Mouse (Mus musculus) adrenal gland, adult (tissue): ENCODE measurements around the gene Csnk1e.

ENCODE experiments used
- DNase-seq, 2 experiments: peaks; one replicate each; pipeline ENCODE4 v3.0.0; 2022 to 2023; ENCODE audit warnings: low spot score in 1 of 2; ENCODE audit not compliant: inconsistent age in 2 of 2

The Csnk1e gene

DNA sequence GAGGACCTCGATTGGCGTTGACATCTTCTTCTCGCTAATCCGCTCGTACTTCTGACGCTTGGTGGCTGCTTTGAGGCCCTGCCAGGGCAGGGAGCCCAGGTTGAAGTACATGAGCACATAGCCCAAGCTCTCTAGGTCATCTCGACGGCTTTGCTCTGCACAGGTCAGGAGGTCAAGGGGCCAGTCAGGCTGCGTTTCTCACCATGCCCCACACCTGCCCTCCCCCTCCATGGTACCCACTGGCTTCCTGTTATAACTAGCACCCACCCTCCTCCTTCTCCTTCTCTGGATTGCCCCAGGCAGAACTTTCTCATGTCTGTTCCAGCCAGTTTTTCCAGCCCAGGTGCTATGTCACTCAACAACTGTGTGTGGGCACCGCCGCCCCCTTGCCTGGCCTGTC, 29.9 kb downstream of the Csnk1e start:
- DNase-seq: peak in 1 of 2 experiments; percentile 63

DNA sequence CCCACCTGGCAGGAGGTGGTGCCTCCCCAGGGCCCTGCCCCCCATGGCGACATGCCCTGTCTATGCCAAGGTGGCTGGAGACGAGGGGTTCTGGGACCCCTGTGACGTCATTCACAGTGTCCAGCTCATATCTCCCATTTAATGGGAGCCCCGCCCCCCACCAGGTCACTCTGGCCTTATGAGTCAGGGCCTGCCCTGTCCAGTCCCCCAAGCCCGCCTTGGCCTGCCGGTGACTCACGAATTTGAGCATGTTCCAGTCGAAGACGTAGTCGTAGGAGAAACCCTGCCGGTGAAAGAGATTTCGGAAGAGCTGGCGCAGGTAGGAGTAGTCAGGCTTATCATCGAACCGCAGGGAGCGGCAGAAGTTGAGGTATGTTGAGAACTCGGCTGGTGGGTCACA, 30.8 kb downstream of the Csnk1e start:
- DNase-seq: peak; percentile 90 to 92

DNA sequence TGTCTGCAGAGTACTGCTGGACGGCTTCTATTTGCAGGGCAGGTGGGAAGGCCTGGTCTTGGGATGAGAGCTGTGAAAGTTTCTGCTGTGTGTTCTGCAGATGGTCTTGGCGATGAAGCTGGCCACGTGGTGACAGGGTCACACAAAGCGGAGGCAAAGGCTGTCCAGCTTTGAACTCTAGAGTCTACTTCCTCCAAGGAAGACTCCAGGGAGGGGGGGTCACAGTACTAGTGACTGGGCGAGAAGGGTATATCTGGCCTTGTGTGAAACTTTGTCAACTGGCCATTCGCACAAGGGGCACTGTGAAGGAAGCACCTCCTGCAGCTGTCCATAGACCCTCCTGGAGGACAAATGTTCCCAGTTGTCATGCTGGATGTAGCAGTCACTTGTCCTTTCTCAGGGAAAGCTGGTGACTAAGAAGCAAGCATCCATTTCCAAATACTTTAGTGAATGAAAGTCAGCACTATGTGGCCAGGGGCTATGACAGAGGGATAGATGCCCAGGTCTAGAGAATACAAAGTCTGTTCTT, 32.6 kb downstream of the Csnk1e start:
- DNase-seq: no peak

DNA sequence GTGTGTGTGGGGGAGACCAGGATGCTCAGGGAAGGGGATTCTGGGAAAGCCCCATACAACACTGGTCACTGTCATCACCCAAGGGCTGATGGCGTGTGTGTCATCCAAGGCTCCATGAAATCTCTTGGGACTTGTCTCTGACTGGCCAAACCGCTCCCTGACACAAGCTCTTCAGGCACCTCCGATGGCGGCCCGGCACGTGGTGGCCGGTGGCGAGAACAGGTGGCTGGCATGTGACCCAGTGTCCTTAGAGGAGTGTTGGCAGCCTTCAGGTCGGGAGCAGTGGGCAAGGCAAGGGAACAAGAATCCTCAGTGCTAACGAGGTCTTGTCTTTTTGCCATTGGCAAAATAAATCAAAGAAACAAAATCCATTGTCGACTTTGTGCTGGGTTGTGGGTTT, 36.7 kb downstream of the Csnk1e start:
- no peak for DNase-seq

DNA sequence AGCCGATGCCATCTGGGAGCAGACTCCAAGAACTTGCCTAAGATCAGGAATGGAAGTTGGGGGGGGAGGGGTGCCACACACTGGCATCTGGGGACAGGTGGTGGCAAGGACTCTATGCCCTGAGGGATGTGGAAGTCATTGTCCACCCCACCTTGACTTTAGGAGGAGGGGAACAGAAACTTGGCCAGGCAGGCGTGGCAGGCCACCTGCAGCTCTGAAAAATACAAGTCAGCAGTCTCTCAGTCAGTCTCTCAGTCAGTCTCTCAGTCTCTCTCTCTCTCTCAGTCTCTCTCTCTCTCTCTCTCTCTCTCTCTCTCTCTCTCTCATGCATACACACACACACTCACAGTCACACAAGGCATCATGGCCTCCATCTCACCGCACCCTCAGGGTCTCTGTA, 37.1 kb downstream of the Csnk1e start:
- no peak for DNase-seq

DNA sequence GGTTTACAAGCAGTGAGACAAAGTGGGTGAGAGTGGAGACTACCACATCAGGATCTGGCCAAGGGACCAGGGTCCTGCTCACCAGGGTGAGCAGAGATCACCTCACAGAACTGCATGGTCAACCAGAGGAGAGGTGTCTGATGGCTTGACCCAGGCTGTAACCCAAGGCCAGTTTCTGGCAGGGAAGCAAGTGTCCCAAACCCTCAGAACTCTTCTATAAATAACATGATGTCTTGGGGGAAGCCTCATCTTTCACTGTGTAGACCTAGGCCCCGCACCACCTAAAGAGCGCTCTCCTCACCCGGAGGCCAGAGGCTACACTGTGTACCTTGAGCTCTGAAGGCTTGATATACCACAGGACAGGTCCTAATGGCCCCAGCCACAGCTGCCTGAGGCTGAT, 38.0 kb downstream of the Csnk1e start:
- no peak for DNase-seq

DNA sequence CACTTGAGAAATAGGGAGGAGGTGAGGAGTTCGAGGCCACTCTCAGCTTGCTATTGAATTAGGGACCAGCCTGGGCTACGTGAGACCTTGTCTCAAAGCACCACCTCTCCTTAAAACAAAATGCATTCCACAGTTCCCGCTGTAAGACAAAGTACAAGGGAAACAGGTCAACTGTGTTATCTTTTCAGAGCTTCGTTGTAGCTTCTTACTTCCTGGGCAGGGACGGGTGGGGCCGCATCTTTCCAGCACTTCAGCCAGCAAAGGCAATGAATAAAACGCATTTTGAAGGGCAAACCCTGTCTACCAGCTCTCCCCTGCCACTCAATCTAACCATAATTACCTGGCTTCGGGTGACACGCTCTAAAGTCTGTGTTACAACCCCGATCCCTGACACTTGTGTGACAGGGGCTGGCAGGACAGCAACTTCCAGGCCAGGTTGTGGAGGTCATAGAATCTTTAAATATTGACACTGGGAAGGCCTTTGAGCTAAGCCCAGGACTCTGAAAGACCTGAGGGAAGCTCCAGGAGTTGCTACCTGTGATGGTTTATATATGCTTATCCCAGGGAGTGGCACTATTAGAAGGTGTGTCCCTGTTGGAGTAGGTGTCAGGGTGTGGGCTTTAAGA, 38.8 kb downstream of the Csnk1e start:
- DNase-seq: no peak

DNA sequence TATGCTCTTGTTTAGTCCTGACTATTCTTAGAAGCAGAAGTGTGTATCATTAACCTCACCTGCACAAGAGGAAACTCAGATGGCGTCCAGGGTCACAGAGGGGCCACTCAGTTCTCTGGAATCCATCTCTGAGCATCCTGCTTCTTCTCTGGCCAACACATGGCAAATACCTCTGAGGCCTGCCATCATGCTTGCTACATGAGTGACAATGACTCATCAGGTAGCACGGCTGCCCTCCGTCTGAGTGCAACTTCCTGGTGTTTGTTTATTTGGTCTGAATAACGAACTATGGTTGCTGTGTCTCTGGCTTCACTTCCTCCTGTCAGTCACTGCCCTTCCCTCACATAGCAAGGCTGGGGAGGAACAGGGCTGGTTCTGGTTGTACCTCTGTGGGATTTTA, 40.9 kb downstream of the Csnk1e start:
- DNase-seq: peak; percentile 7 to 35

DNA sequence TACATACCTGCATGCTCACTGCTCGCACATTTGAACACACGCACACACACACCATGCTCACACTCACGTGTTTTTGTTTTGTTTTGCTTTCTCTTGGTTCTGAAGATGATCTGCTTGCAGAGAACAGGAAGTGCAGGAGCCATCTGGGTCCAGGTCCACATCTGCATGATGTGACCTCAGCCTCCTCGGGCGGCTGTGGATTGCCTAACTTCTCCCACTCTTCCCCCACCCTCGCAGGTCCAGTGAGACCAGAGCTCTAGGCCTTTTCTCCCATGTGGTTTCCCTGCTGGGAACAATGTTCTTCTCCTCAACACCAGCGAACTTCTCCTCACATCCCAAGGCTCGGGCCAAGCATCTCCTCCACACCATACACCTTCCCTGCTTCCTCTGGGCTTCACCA, 41.6 kb downstream of the Csnk1e start:
- DNase-seq: peak; percentile 16 to 45

DNA sequence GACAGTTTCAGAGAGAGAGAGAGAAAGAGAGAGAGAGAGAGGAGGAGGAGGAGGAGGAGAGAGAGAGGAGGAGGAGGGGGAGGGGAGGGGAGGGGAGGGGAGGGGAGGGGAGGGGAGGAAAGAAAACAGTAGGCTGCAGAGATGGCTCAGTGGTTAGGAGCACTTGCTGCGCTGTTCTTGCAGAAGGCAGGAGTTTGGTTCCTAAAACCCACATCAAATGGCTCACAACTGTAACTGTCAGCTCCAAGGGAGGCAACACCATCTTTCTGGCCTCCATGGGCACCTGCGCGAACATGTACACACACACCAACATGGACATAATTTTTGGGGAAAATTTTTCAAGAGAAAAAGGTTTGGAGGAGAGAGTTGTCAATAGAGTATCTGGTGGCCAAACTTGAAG, 42.2 kb downstream of the Csnk1e start:
- no peak for DNase-seq

DNA sequence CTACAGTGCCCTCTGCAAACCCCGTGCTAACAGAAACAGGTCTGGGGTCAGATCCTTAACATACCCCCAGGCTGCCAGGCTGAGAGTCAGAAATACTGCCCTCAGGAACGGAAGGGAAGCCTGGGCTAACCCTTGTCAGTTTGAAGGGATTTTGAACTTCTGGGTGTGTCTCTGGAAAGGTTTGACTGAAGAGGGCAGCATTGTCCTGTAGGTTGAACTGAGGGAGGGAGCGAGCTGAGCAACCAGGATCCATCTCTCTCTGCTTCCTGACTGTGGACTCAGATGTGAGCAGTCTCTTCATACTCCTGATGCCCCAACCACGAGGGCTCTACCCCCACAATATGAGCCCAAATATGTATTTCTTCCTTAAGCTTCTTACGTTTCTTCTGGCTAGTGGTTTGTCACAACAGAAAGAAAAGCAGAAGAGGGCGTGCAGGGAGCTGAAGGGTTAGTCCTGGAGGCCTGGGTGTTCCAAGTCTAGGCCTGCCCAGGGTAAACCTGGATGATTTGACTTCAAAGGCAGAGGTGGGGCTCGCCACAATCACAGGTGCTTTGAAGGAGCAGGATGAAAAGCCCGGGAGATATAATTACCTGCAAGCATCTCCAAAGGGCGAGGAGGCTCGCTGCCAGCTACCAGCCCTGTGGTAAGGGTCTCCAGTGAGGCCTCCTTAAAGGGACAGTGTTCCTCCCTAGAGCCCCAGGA, 43.9 kb downstream of the Csnk1e start:
- DNase-seq: peak; percentile 8 to 51

DNA sequence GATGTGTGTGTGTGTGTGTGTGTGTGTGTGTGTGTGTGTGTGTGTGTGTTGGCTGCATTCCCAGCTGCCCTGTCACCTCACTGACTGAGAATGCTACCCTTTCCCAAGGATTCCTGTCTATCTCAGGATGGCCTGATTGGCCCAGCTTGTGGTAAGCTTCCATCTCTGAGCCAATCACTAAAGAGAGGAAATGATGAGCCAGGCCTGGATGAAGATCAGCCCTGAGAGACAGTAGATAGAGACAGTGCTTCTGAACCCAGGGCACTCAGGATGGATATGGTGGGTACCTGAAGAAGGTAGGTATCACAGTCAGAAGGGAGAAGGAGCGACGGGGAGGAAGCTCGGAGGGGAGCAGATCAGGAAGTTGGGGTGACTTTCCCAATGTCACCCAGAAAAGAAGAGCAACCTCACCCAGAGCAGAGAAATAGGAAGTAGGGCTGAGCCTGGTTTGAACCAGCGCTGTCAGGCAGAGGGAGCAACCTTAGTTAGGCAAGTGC, 46.2 kb downstream of the Csnk1e start:
- DNase-seq: peak in 1 of 2 experiments; percentile 43

DNA sequence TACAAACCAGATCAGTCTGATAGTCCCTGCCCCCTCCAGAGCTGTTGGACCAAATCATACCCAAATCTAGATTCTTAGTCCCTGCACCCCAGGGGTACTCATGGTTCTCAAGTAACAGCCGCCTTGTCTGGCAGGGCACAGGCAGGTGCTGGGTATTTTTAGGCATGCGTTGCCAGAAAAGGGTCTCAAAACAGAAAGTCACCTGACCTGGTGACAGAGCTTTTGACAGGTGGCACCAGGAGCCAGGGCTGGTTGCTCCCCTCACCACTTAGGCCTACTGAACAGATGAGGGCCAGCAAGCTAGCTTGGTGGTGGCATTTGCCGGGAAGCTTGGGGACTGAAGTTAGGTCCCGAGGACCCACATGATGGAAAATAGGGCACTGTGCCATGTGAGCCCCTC, 48.8 kb downstream of the Csnk1e start:
- DNase-seq: no peak

DNA sequence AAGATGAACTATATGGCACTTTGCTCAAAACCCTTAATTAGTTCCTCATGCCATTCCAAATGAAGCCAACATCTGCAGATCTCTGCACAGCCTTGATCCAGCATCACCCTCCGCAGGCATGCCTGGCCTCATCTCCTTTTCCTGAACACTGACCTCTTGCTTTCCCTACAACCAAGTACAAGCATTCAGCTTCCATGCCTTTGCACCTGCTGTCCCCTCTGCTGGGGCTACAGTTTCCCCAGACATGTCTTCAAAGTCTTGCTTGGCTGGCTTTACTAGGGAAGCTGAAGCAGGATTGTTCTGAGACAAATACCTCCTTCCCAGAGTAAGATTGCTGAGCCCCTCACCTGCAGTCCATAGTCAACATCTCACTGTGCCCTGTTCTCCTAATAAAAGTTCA, 51.1 kb downstream of the Csnk1e start:
- DNase-seq: no peak

DNA sequence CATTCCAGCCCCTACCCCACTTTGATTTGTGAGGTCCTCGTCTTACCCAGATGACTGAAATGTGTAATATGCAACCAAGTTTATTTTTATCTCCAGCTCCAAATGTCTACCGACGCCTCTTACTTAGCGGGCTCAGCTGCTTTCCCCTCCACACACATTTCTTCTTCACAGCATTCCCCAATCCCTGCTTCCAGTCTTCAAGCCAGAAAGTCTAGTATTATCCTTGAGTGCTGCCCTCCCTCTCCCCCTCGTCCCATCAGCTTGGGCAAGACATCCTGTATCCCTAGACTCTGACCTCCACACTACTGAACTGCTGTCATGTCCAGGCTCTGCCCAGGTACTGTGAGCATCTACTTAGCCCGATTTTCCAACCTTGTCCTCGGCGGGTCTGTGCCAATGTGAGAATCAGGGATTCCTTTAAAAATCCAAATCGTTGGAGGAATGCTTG, 51.6 kb downstream of the Csnk1e start:
- DNase-seq: no peak

DNA sequence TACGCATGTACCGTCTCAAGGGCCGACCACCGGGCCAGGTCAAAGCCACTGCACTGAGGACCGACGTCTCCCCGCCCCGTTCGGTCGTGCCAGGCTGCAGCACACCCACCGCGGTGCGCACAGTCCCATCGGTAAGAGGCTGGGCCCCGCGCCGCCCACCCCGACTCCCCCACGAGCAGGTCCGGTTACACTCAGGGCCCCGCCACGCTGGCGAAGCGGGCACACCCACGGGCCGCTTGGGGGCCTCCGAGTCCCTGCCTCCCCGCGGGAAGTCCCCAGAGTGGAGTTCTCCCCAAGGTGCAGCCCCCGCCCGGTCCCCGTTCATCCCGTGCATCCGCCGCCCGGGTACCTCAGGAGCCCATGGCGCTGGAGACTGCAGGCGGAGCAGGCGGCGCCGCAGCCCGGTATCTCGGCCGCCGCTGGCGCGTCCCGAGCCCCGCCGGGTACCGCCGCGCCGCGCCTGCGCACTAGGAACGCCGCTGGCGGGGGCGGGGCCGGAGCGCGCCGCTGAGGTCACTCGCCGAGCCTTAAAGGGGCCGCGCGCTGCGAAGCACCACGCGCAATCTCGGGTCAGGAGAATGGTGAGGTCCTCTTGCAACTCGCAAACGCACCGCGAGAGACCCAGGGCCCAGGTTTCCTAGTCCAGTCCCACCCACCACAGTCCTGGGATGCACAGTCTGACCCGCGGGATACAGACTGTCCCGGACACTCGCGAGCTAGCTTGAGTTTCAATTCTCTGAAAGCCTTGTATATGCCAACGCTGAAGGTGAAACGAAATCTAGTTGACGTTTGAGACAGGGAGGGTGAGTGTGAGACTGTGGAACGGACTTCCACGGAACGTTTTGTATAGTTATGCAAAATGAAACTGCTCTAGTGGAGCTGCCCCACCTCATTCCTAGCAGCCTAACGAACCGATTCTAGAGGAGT, 52.3 kb downstream of the Csnk1e start, which contains the start of gene Tmem184b:
TSS of gene Tmem184b (minus strand) at position 734 of the 927 bp plus-strand sequence.
- peak; percentile 91 to 97 for DNase-seq

DNA sequence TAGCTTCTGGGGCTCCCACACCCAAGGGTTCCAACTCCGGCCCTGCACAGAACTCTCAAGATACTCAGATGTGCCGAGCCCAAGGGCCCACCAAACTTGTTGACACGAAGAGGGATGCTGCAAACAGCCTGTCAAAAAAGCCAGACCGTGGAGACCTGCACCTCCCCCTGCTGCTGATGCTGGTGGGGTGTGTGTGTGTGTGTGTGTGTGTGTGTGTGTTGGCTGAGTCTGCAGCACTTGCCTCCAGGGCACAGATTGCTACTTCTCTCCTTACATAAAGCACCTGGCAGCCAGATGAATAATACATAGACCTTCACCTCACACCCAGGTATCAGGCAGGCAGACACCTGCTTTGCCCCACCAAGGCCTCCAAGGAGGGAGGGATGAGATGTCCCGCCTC, 53.2 kb downstream of the Csnk1e start:
- DNase-seq: no peak

DNA sequence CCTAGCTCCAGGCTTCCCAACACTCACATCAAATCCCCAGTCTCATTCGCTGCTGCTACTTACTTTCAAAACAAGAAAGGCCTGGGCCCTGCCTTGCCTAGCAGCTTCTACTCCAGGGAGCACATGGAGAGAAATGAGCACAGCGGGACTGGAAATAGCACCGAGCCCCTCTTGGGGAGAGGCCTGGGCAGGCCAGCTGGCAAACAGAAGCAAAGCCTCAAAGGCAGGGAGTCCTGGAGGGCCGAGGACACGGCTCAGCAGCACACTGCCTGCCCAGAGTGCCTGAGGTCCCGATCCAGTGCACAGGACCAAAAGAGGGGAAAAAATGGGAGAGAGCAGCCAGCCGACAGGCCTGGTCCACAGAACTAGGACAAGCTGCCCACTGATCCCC, 54.4 kb downstream of the Csnk1e start:
- DNase-seq: peak in 1 of 2 experiments; percentile 36

DNA sequence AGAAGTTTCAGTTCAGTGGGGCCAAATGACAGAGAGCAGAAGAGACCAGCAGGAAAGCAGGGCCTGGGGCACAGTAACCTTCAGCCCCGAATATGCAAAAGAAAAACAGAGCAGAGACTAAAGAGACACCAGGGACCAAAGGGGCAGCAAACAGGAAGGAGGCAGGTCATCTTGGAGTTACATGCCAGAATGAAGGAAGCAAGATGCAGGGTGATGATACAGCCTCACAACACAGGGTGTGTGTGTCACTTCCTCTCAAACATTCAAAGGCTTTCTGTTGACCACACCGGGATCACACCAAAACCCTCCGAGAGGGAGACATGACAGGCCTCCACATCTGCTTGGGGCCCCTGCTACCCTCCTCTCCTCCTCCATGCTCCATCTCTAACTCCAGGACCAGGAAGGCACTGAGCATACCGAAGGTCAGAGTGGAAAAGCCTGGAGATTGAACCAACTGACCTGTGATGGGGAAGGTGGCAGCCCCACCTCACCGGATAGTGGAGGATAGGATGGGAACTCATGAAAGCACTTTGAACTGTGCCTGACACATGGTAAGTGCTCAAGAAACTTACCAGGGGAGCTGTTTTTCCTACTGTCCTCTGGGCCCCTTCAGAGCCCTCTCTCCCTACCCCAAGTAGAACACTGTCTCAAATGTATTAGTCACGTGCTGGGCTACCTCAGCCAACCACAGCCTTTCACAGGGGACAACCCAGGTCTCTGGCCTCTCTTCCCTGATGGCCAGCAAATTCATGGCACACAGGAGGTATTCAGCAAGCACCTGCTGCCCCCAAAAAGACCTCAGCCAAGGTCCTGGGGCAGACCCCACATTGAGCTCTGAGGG, 55.0 kb downstream of the Csnk1e start:
- DNase-seq: peak in 1 of 2 experiments; percentile 55
